Mouse (Mus musculus) left cerebral cortex, postnatal 10 days (tissue): ENCODE data around the gene Krt6a. TPM values are rescaled to one million over a fixed set of nuclear protein-coding genes. Genes with fewer than 3 reads are reported as not detected.

Experiments used
- DNase-seq, 2 experiments: peaks; one replicate each; pipeline ENCODE4 v3.0.0; 2021 to 2022; ENCODE audit warnings: low spot score in 2 of 2, mixed read lengths in 1 of 2; ENCODE audit errors: extremely low spot score in 1 of 2
- intact Hi-C: fragments of 180-260 bp; cut with DNase I; formaldehyde crosslinking; loops from one replicate; pipeline ENCODE4 v1.15.1; 2025
- microRNA-seq: library from miRNA; unstranded; fragments of <30 nt; microRNA quantifications from one replicate; pipeline ENCODE4 v1.2.0, GENCODE M21; 2022
- total RNA-seq, 2 experiments: library from RNA; stranded (reverse); gene quantifications; 2 replicates each; pipeline ENCODE4 v1.2.3; 2021

Krt6a gene
- total RNA-seq, 2 experiments from 2014 or later, result not detected

- intact Hi-C loops, result no loop called here
- DNase-seq, result no peak
Observed at GRCm38 (mm10) chr15:101652736-101653265, 41.3 kb downstream of the Krt6a start.

GRCm38 (mm10) chr15:101647280-101647679 is 46.8 kb downstream of the Krt6a start, which contains the start of gene Gm5478:
TSS of gene Gm5478 (minus strand) at chr15:101647380.
- intact Hi-C loops, result no loop called here

More at GRCm38 (mm10) chr15:101647280-101647679, 46.8 kb downstream of the Krt6a start, which contains the start of gene Gm5478:
- DNase-seq, result no peak

Small RNAs within 50 kb of the gene (microRNA-seq; reads per million reads assigned to microRNA genes)
- gene Gm44323 (not detected), gene Gm44342 (not detected), gene Gm44383 (not detected), gene Gm44479 (not detected)

Other genes starting within 250 kb of the Krt6a start
- gene Krt88, start 246.6 kb downstream of the Krt6a start, total RNA-seq, result not detected
- not detected for gene Krt81, start 230.6 kb downstream of the Krt6a start, total RNA-seq
- gene Krt86, start 220.8 kb downstream of the Krt6a start, total RNA-seq, result not detected
- gene Krt83, start 202.8 kb downstream of the Krt6a start, total RNA-seq, result not detected
- gene Gm49425, start 177.0 kb downstream of the Krt6a start, total RNA-seq, result not detected
- gene Krt84, start 161.5 kb downstream of the Krt6a start, total RNA-seq, result not detected
- not detected for gene Krt82, start 143.6 kb downstream of the Krt6a start, total RNA-seq
- not detected for gene Krt90, start 131.4 kb downstream of the Krt6a start, total RNA-seq
- gene Krt75, start 120.4 kb downstream of the Krt6a start, total RNA-seq, result not detected
- gene Gm5414, start 66.1 kb downstream of the Krt6a start, total RNA-seq, result not detected
- gene Gm5478, start 46.9 kb downstream of the Krt6a start, total RNA-seq, result not detected
- not detected for gene Krt6b, start 14.0 kb downstream of the Krt6a start, total RNA-seq
- gene Krt5, start 18.6 kb upstream of the Krt6a start, total RNA-seq, result not detected
- gene Krt71, start 48.8 kb upstream of the Krt6a start, total RNA-seq, result not detected
- gene Krt72, start 92.2 kb upstream of the Krt6a start, total RNA-seq, result not detected
- 1 to 10 TPM; 1.0 to 1.6 TPM for gene Krt73, start 108.0 kb upstream of the Krt6a start, total RNA-seq
- gene Krt2, start 123.9 kb upstream of the Krt6a start, total RNA-seq, result under 1 TPM; 0.16 to 0.34 TPM
- gene Krt1, start 156.5 kb upstream of the Krt6a start, total RNA-seq, result 1 to 10 TPM; 4.4 to 4.5 TPM
- gene Krt77, start 175.4 kb upstream of the Krt6a start, total RNA-seq, result 10 to 100 TPM; 13.1 to 17.9 TPM
- gene Krt76, start 198.6 kb upstream of the Krt6a start, total RNA-seq, result not detected
- not detected for gene Krt4, start 230.4 kb upstream of the Krt6a start, total RNA-seq
- not detected for gene Krt79, start 246.0 kb upstream of the Krt6a start, total RNA-seq